18 mouse cellular contexts compared by ENCODE assay signal in the genomic region with DNA sequence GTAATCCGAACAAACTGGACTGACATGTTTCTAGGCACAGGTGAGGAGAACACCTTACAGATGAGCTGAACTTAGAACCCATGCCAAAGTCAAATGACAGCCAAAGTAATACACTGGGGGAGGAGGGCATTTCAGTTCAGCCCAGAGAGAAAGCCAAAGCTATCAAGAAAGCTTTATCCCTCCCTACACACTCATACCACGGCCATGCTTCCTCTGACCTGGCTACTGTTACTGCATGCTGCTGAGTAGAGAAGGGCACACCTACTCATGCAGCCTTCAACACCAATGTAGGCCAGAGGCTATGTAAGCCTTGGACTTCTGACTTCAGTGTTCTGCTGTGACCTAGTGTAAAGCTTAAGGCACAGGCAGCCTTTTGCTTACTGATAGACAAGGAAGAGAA.
DNase-seq lines count a peak whose midpoint lies in the region; ATAC-seq and TF ChIP-seq lines count a peak whose summit lies in the region.
"Had no signal": no experiment of that assay in that cellular context is flagged by ENCODE, and none has a peak within 500 bp of the region (broad histone marks: within the 10 kb centered on the region; RNA-seq: fewer than 3 reads in every experiment).

No protein-coding gene starts in this region.

- no peak for TF ChIP-seq CTCF in heart, postnatal 0 days (IDR thresholded peaks at IDR 0.05; ENCODE audit: low read depth)
- no peak for TF ChIP-seq CTCF in embryonic fibroblast, embryonic 13.5 days (IDR thresholded peaks at IDR 0.05; ENCODE audit: borderline replicate concordance, insufficient read depth, low read length)

- no peak overlapping the region for H3K9ac ChIP-seq in heart, postnatal 0 days (replicated peaks; ENCODE audit: low read depth, low read length)
- no peak overlapping the region for H3K9ac ChIP-seq in heart, embryonic 12.5 days
- H3K9ac ChIP-seq in lung, embryonic 16.5 days (ENCODE audit: low read length) = no peak overlapping the region
- H3K9ac ChIP-seq: hindbrain, embryonic 12.5 days; limb, embryonic 13.5 days; neural tube, embryonic 12.5 days; stomach, embryonic 15.5 days had no signal

- DNase-seq in heart, postnatal 0 days (ENCODE audit: low spot score) = peak; percentile 48
- DNase-seq in lung, postnatal 36 days = no peak
- no peak for DNase-seq in cerebellum, adult 8-10 months
- DNase-seq: adrenal gland, adult 2 months; cerebellum, postnatal 14 days; lung, postnatal 10 days had no signal

- no peak for TF ChIP-seq EP300 in heart, postnatal 0 days (IDR thresholded peaks at IDR 0.05; ENCODE audit: low read depth)

- H3K4me1 ChIP-seq in heart, postnatal 0 days (ENCODE audit: control insufficient read depth, insufficient read depth) = peaks cover 17% of the 10 kb centered on the region; the same call in 1 of the 2 replicates
- 0 out of 2 replicates have a peak, but pooled peaks cover 8% of the 10 kb centered on the region for H3K4me1 ChIP-seq in heart, embryonic 12.5 days (replicated peaks)
- H3K4me1 ChIP-seq in lung, embryonic 16.5 days (replicated peaks; ENCODE audit: control insufficient read depth, insufficient read depth, low read length) = peaks cover 16% of the 10 kb centered on the region
- H3K4me1 ChIP-seq in embryonic fibroblast, embryonic 13.5 days (ENCODE audit: control insufficient read depth, insufficient read depth, low read length) = peaks cover 5% of the 10 kb centered on the region
- H3K4me1 ChIP-seq: forebrain, embryonic 10.5 days; hindbrain, embryonic 12.5 days; neural tube, embryonic 12.5 days; stomach, embryonic 15.5 days had no signal

- WGBS in heart, postnatal 0 days = 61% methylated on average over 2 of the region's 2 CpGs
- WGBS in heart, embryonic 12.5 days = 58% methylated on average over 2 of the region's 2 CpGs
- WGBS in lung, embryonic 16.5 days = 67% methylated on average over 2 of the region's 2 CpGs

- peak; percentile 53; the same call in 1 of the 2 replicates for ATAC-seq in heart, postnatal 0 days (ENCODE audit: insufficient read depth, low read depth)
- ATAC-seq in heart, embryonic 12.5 days (ENCODE audit: insufficient number of reproducible peaks, low FRiP score) = no peak
- no peak for ATAC-seq in lung, embryonic 16.5 days (ENCODE audit: low read depth)
- ATAC-seq in megakaryocyte progenitor cell, adult 5-6 weeks (replicated peaks; ENCODE audit: poor library complexity) = no peak
- ATAC-seq: inflammation-experienced regulatory T-cells, adult 6 months had no signal

- H3K4me2 ChIP-seq in heart, postnatal 0 days (ENCODE audit: low read depth, low read length) = no peak overlapping the region
- H3K4me2 ChIP-seq in heart, embryonic 12.5 days = no peak overlapping the region
- no peak overlapping the region for H3K4me2 ChIP-seq in lung, embryonic 16.5 days (ENCODE audit: low read depth, low read length)
- H3K4me2 ChIP-seq: heart, embryonic 11.5 days; hindbrain, embryonic 12.5 days; limb, embryonic 13.5 days; neural tube, embryonic 12.5 days; stomach, embryonic 15.5 days had no signal

- no peaks in the 10 kb centered on the region for H3K9me3 ChIP-seq in heart, postnatal 0 days (replicated peaks; ENCODE audit: control insufficient read depth, low read length)
- H3K9me3 ChIP-seq in heart, embryonic 12.5 days (replicated peaks) = no peaks in the 10 kb centered on the region
- H3K9me3 ChIP-seq in lung, embryonic 16.5 days (ENCODE audit: control insufficient read depth, low read length) = no peaks in the 10 kb centered on the region
- H3K9me3 ChIP-seq: forebrain, embryonic 10.5 days; hindbrain, embryonic 12.5 days; limb, embryonic 13.5 days; neural tube, embryonic 12.5 days; stomach, embryonic 15.5 days had no signal

- no peak overlapping the region for H3K4me3 ChIP-seq in heart, postnatal 0 days (ENCODE audit: low read depth, low read length)
- no peak overlapping the region for H3K4me3 ChIP-seq in heart, embryonic 12.5 days
- H3K4me3 ChIP-seq in lung, embryonic 16.5 days (ENCODE audit: low read length) = no peak overlapping the region
- no peak overlapping the region for H3K4me3 ChIP-seq in embryonic fibroblast, embryonic 13.5 days (ENCODE audit: insufficient read depth, low read length)
- H3K4me3 ChIP-seq: forebrain, embryonic 10.5 days; hindbrain, embryonic 12.5 days; limb, embryonic 13.5 days; neural tube, embryonic 12.5 days; stomach, embryonic 15.5 days had no signal

- H3K36me3 ChIP-seq in heart, postnatal 0 days (replicated peaks; ENCODE audit: control insufficient read depth, insufficient read depth, low read length) = peaks cover 4% of the 10 kb centered on the region
- no peaks in the 10 kb centered on the region for H3K36me3 ChIP-seq in heart, embryonic 12.5 days
- H3K36me3 ChIP-seq in lung, embryonic 16.5 days (ENCODE audit: control insufficient read depth, insufficient read depth, low read length) = no peaks in the 10 kb centered on the region
- H3K36me3 ChIP-seq: forebrain, embryonic 10.5 days; hindbrain, embryonic 12.5 days; limb, embryonic 13.5 days; neural tube, embryonic 12.5 days; stomach, embryonic 15.5 days had no signal

- no peaks in the 10 kb centered on the region for H3K27me3 ChIP-seq in heart, postnatal 0 days (ENCODE audit: control insufficient read depth, insufficient read depth, low read length)
- no peaks in the 10 kb centered on the region for H3K27me3 ChIP-seq in heart, embryonic 12.5 days (replicated peaks)
- H3K27me3 ChIP-seq in lung, embryonic 16.5 days (ENCODE audit: control insufficient read depth, insufficient read depth, low read depth, low read length) = no peaks in the 10 kb centered on the region
- H3K27me3 ChIP-seq: hindbrain, embryonic 12.5 days; limb, embryonic 13.5 days; neural tube, embryonic 12.5 days; stomach, embryonic 15.5 days had no signal

- TF ChIP-seq POLR2A in embryonic fibroblast, embryonic 13.5 days (IDR thresholded peaks at IDR 0.05; ENCODE audit: low read depth, low read length) = no peak

- H3K27ac ChIP-seq in heart, postnatal 0 days (ENCODE audit: low read depth) = peak overlapping the region; percentile 54
- no peak overlapping the region for H3K27ac ChIP-seq in heart, embryonic 12.5 days (ENCODE audit: poor library complexity, severe bottlenecking)
- peak overlapping the region; percentile 66; the same call in 1 of the 2 replicates for H3K27ac ChIP-seq in lung, embryonic 16.5 days (ENCODE audit: low read length)
- H3K27ac ChIP-seq in embryonic fibroblast, embryonic 13.5 days (ENCODE audit: insufficient read depth, low read length) = peak overlapping the region; percentile 32
- H3K27ac ChIP-seq: forebrain, embryonic 10.5 days; hindbrain, embryonic 12.5 days; kidney, postnatal 0 days; limb, embryonic 13.5 days; neural tube, embryonic 12.5 days; stomach, embryonic 15.5 days had no signal
